Mouse (Mus musculus) gastrocnemius, postnatal 10 days (tissue): ENCODE measurements at regions not wholly inside any gene's neighbourhood (a gene's known extent, or its start where the extent isn't known, plus 50 kb on each side); places are given as distances from the start of the nearest gene placed in this dataset.
"Not testable (repeated sequence)": the region's sequence is repeated elsewhere in the genome, so short reads cannot be mapped to it uniquely, and the experiment has no call there.

Experiments
- DNase-seq: peaks from one replicate; pipeline ENCODE4 v3.0.0; 2021; ENCODE audit warnings: mixed read lengths

DNA sequence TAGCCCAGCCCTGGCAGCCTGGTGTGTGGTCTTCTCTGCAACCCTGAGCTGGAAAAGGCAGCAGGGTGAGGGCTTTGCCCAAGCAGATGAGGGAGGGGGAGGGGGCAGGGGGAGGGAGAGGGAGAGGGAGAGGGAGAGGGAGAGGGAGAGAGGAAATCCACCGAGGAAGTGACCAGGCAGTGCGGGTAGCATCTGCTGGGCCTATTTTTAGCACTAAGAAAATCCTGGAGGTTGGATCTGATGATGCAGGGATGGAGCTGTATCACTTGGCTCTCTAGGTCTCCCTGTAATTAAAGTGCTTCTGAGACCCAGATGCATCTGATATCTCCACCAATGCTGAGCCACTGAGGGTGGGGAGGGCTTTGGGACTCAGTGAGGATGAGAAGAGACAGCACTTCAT, 61.2 kb upstream of the Atxn1 start:
- DNase-seq, result no peak

- no peak for DNase-seq
These were observed 58.8 kb upstream of the Atxn1 start for GRCm38 (mm10) chr13:46023630-46024041.

- no peak for DNase-seq
These were observed 58.4 kb upstream of the Atxn1 start for GRCm38 (mm10) chr13:46023187-46023586.

- no peak for DNase-seq
These were observed 56.4 kb upstream of the Atxn1 start for GRCm38 (mm10) chr13:46020945-46021835.

DNA sequence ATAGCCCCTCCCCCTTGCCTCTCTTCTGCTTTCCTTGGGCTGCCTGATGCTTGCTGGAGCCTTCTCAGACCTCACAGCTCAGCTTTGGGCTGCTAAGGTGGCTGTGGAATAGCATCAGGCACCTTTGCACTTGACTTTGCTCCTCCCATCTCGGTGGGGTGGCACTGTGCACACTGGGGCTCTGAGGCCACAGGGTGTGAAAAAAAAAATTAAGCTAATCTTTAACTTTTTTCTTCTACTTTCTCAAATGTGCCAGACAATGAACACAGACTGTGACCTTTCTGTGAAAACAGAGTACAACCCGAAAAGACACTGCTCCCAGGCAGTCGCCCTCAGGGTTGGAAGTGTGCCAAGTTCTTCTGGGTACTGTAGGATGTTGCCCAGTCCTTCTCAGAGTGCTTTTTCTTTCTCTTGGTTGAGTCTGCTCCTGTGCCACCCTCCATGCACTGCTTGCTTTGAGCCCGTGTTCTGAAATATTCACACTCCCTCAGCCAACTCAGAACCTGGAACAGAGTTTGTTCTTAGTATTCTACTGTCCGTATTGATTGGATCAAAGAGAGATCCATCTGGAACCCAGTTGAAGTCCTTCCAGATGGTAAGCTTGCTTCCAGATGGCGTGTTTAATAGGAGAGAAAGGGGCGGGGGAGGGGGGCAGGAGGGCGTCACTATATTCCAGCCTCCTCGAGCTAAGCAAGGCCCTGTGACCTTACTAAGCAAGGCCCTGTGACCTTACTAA, 54.8 kb upstream of the Atxn1 start:
- DNase-seq, result no peak

DNA sequence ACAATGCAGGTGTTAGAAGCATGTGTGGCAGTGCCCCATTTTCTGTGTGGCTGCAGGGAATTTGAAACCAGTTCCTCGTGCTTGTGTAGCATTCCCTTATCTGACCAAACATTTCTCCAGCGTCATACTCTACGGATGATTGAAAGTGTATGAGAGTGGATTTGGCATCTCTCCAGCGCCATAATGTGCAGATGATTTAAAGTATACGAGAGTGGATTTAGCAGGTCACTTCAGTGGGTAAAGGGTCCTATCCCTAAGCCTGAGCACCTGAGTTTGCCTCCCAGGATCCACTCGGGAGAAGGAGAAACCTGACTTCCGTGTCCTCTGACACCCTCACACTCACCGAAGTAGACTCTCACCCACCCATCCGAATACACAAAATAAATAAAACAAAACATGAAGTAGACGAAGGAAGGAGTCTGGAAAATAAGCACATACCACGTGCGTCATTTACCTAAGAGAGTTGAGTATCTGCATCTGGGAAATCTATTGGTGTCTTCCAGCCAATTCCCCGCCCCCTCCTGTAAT, 54.2 kb upstream of the Atxn1 start:
- DNase-seq, result no peak

GRCm38 (mm10) chr13:46017742-46018141, 52.9 kb upstream of the Atxn1 start:
- no peak for DNase-seq

- not testable (repeated sequence) for DNase-seq
These were observed 52.2 kb upstream of the Atxn1 start for GRCm38 (mm10) chr13:46017011-46017410.

DNA sequence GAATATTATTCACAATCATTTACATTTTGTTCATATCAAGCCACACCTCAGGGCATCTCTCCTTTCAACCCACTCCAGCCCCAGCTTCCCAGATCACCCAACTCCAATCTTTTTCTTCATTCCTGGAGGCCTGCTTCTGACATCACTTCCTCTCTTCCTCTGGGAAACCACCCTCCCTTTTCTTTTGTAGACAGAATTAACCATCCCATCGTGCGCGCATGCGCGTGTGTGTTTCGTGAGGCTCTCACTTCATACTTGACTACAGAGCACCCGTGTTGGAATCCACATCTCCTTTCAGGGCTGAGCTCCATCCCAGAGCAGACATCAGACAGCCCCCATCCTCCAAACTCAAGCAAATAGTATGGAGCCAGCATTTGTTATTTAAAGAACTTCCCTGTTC, 50.4 kb upstream of the Atxn1 start:
- no peak for DNase-seq

DNA sequence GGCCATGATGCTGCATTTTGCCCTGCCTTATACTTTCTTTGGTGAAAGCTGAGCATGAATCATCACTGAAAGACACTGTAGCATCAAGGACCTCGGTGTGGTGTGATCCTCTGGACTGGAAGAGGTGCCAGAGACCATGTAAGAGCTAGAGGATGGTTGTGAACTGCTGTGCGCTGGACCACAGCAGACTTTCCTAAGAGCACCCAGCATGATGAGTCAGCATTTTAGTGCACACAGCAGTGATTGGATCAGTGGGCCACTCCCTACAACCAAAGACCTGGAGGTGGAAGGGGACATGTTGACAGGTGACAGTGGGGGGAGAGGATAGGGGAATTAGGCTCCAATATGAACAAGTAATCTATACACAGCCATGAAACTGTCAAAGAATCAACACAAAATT, 49.8 kb upstream of the Atxn1 start:
- no peak for DNase-seq
